Mouse (Mus musculus): ENCODE results near the gene Abhd17c.

Gene Abhd17c

DNA sequence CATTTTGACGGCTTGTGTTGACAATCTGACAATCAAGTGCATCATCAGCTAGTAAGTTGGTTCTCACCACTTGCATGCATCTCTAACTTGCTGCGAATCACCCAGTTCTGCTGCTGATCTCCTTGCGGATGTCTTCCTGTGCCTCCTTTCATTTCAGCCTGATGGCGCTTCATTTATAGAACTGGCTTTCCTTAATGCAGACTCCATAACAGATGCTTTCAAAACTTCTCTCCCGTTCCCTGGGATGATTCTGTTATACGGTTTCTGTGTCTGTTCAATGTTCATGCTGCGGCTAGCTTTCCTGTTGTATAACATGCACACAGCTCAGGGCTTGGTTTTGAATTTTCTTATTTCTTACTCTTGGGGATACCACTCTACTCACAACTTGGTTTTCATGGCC, 91.9 kb downstream of the Abhd17c start:
- DNase-seq = no peak

All from thymus, adult 18-20 months (tissue).